Mouse (Mus musculus): ENCODE results near the gene Coro1b. TPM values are rescaled to one million over a fixed set of nuclear protein-coding genes. Genes with fewer than 3 reads are reported as not detected.
"Not testable (repeated sequence)": the region's sequence is repeated elsewhere in the genome, so short reads cannot be mapped to it uniquely, and the experiment has no call there.

The Coro1b gene
- total RNA-seq, 2 experiments from 2014 or later: 73.6 to 74.5 TPM

DNA sequence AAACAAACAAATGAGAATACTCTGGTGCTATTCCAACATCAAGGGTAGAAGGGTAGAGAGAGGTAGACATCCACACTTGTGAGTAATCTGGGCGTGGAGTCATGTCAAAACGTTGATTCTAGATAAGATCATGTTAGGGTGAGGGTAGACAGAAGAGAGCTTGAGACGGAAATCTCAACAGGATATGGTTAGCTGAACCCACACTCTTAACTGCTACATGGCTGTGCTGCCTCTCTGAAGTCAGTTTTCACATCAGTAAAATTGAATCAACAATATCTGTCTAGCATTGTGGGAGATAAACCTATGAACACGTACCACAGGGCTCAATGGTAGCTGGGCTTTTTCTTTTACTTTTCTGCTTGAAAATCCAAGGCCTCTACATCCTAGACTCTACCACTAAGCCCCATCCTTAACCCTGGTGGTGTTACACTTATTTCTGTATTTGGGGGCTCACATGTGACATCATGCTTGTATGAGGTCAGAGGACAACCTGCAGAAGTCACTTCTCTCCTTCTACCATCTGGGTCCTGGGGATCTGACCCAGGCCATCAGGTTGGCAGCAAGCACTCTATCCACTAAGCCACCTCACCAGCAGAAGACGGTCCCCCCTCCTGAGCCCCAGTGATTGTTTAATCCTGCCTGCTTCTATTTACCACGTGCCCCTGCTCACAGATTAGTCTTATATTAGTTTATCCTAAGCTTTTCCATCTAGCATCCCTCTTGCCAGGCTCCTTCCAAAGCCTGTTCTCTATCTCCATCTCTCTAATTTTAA lies 28.5 kb upstream of the Coro1b start:
- DNase-seq (ENCODE audit: low spot score in 2 of 2): no peak

DNA sequence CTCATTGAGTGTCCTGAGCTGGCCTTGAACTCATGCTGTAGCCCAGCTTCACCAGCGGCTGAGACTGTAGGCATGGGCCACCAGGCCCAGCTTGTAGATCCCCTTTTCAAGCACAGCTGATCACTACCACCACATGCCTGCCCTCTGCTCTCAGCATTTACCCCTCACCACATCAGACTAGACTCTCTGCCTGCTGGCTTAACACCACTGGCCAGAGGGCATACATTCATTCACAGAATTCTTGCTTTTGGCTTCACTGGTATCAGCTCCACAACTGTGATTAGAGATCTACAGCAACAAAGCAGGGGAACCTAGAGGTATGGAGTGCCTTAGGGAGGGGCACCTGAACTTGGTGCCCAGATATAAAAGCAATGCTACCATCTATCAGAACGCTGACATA lies 27.9 kb upstream of the Coro1b start:
- DNase-seq (ENCODE audit: low spot score in 2 of 2): no peak

DNA sequence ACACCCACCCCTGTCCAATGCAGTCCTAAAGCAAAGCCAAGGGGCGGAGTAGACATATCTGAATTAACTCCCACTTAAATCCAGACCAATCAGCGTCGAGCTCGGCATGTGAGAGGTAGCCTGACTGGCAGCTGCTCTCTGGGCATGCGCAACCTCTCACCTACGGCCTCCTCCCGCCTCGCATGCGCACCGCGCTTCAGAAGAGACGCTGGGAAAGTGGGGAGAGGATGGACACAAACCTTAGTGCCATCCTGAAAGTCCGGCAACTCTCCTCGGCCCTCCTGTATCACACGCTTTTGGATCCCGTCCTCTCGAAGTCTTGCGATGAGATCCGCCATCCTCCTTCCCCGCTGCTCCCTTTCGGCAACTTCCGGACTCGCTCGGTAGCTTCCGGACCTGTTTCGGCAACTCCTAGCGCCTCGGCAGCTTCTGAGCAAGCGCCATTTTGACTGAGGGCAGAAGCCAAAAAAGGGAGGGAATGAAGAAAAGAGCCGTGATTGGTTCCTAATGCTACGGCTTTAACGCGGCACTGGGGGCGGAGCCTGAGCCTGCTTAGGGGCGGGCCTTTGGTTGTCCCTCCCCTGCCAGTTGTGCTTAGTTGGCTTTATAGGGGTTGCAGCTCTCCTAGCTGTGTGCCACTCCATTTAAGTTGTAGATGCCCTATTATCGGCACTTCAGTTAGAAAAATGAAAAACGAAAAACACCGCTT lies 27.2 kb upstream of the Coro1b start:
- peak; percentile 90 to 98 for DNase-seq (ENCODE audit: low spot score in 2 of 2)

DNA sequence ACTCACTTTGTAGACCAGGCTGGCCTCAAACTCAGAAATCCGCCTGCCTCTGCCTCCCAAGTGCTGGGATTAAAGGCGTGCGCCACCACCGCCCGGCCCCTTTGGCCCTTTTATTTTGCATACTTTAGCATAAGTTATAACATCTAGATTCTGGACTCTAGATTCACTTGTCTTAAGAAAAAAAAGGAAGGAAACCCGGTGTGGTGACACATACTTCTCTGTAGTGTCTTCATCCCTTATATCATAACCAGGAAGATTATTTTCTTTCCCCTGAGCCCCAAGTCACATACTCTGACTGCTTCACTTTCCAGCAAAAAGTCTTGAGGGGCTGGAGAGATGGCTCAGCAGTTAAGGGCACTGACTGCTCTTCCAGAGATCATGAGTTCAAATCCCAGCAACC lies 26.5 kb upstream of the Coro1b start:
- DNase-seq (ENCODE audit: low spot score in 2 of 2): not testable (repeated sequence)

DNA sequence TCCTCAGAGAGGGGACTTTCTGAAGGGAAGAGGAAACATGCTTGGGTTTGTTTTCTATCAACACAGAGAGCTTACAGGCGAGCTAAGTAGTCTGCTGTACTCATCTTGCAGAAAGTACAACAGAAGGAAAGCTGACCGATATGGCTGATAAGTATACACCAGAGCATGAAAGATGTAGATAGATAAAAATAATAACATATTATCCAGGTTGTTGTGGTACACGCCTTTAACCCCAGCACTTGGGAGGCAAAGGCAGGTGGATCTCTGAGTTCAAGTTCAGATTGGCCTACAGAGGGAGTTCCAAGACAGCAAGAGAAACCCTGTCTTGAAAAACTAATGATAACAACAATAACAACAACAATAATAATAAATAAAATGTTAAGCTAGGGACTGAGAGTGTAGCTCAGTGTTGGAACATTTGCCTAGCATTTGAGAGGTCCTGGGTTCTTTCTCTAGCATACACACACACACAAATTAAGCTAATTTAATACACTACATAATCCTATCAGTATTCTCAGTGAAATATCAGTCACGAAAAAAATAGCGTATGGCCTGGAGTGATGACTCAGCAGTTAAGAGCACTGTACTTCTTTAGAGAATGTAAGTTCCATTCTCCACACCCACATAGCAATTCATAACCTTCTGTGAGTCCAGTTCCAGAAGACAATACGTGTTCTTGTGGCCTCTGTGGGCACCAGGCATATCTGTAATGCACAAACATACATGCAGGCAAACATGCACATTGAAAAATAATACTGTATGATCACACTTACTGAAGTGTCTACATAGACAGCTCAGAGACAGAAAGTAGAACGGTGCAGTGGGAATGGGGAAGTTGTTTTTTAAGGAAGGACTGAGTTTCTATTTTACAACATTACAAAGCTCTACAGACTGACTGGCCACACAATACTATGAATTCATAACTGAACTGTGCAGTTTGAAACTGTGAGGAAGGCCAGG lies 25.7 kb upstream of the Coro1b start:
- DNase-seq (ENCODE audit: low spot score in 2 of 2): no peak

- DNase-seq (ENCODE audit: low spot score in 2 of 2): no peak
Observed at GRCm38 (mm10) chr19:4124432-4124831, 24.0 kb upstream of the Coro1b start.

GRCm38 (mm10) chr19:4125268-4125667 lies 23.2 kb upstream of the Coro1b start:
- DNase-seq (ENCODE audit: low spot score in 2 of 2): not testable (repeated sequence)

- peak; percentile 96 to 99 for DNase-seq (ENCODE audit: low spot score in 2 of 2)
Observed at GRCm38 (mm10) chr19:4125741-4126696, 22.4 kb upstream of the Coro1b start, which contains the start of gene Aip. Aip (minus strand) TSS chr19:4125858.

GRCm38 (mm10) chr19:4126759-4127495 lies 21.5 kb upstream of the Coro1b start:
- no peak for DNase-seq (ENCODE audit: low spot score in 2 of 2)

GRCm38 (mm10) chr19:4129462-4129861 lies 19.0 kb upstream of the Coro1b start:
- DNase-seq (ENCODE audit: low spot score in 2 of 2): no peak

DNA sequence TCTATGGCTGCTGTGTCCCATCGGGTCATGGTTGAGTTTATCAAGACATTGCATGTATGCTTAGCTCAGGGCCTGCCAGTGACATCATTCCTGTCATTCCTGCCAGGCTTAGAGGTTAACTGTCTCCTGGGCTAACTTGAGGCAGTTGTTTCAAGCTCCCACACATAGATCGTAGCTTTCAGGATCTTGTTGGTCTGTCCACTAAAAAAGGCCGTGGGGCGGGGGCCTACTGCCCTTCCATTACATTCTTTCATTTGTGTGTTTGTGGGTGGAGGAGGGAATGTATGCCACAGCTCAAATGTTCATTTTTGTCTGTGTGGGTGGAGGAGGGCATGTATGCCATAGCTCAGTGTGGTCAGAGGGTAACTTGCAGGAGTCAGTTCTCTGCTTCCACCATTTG lies 18.3 kb upstream of the Coro1b start:
- DNase-seq (ENCODE audit: low spot score in 2 of 2): no peak

DNA sequence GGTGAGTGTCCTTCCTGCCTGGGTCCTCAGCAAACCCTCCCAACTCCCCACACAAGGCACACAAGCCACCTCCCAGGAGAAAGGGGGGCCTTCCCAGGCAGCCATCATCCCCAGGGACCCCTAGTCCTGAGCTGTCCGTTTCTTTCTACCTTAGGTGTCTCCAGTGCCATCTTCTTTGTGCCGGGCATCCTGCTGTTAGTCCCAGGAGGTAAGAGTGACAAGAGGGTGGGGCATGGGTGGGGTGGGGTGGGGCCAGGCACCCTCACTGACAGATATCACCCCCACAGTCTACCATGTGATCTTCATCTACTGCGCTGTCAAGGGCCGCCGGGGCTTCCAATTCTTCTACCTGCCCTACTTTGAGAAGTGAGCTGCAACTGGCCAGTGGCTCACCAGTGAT lies 17.3 kb upstream of the Coro1b start:
- DNase-seq (ENCODE audit: low spot score in 2 of 2): no peak

- no peak for DNase-seq (ENCODE audit: low spot score in 2 of 2)
Observed at GRCm38 (mm10) chr19:4131768-4132167, 16.7 kb upstream of the Coro1b start.

GRCm38 (mm10) chr19:4134354-4134753 lies 14.1 kb upstream of the Coro1b start:
- no peak for DNase-seq (ENCODE audit: low spot score in 2 of 2)

DNA sequence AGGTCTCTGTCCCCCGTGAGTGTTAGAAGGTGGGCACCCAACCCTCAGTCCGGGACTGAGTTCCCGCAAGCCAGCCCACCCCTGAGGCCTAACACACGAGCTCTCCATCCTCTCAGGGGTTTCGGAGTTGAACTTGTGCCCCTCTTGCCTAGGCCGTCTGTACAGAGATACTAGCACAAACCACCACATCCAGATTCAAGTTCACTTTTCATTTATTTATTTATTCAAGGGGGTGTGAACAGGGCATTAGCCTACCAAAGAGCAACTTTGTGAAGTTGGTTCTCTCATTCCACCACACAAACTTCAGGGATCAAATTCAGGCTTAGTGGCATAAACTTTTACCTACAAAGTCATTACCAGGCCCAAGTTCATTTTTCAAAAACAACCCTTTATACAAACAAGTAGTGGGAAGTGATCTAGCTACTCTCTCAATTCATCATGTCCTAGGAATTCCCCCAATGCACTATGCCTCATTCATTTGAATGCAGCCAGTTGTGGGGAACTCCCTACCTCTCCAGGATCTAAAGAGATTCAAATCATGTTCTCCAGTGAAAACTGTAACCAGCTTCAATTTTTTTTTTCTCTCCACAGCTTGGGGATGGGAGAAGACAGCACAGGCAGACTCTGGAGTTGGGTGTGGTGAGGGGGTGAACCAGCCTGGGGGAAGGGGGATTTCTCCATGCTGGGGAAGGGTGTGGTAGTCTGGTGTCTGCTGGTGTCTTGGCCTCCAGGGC lies 13.0 kb upstream of the Coro1b start:
- not testable (repeated sequence) for DNase-seq (ENCODE audit: low spot score in 2 of 2)

DNA sequence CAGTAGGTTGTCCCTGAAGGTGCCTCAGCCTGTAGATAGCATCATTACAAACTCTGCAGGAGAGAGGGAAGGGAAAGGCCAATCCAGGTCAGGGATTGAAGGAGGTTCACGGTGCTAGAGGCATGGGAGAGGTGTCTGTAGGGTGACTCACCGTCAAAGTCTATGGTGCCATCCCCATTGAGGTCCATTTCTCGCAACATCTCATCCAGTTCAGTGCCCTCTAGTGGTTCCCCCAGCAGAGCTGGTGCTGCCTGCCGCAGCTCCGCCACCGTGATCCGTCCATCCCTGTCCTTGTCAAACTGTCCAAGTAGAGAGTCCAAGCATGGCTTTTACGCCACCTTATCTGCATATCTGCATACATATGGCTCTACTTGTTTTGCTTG lies 12.5 kb upstream of the Coro1b start:
- DNase-seq (ENCODE audit: low spot score in 2 of 2): not testable (repeated sequence)

DNA sequence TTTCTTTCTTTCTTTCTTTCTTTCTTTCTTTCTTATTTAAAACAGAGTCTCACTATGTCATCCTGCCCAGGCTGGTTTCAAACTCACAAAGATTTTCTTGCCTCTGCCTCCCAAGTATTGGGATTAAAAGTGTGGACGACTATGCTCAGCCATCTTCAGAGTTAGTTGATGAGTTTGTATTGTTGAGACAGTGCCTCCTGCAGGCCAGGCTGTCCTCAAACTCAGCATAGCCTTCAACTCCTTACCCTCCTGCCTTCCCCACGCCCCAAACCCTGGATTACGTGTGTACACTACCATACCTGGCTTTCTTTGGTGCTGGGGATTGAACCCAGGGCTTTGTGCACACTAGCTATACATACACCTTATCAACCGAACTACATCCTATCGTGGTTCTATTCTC lies 12.0 kb upstream of the Coro1b start:
- no peak for DNase-seq (ENCODE audit: low spot score in 2 of 2)

- no peak for DNase-seq (ENCODE audit: low spot score in 2 of 2)
Observed at GRCm38 (mm10) chr19:4137913-4138312, 10.5 kb upstream of the Coro1b start.

GRCm38 (mm10) chr19:4139446-4139845 lies 9.0 kb upstream of the Coro1b start, which contains the start of gene Gpr152:
Gpr152 (plus strand) TSS chr19:4139787.
- DNase-seq (ENCODE audit: low spot score in 2 of 2): peak in 1 of 2 experiments; percentile 7

Measured in gastrocnemius, postnatal 4 days (tissue).